29 mouse cellular contexts compared by ENCODE assay signal in the genomic region with DNA sequence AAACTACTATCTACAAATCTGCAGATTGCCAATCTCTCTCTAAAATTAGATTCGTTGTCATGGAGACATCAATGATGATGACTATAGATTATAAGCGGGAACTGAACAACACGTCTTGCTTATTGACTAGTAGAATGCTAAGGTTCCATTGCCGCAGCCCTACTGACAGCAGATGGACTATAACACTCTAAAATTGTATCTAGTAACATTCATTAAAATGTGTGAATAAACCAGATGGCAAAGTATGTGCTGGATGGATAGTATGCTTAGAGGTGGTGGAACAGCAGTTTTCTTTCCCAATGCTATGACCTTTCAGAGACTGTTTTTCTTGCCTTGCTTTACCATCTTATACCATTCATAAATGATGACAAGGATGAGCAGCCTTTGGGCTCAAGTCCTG.
"Had no signal": no experiment of that assay in that cellular context is flagged by ENCODE, and none has a peak within 500 bp of the region (broad histone marks: within the 10 kb centered on the region; RNA-seq: fewer than 3 reads in every experiment).

No protein-coding gene starts in this region.

- H3K4me2 ChIP-seq: heart, embryonic 11.5 days; heart, embryonic 13.5 days; heart, embryonic 15.5 days; hindbrain, embryonic 13.5 days; hindbrain, embryonic 15.5 days; limb, embryonic 12.5 days; liver, embryonic 11.5 days; liver, embryonic 13.5 days; liver, embryonic 15.5 days had no signal

- H3K27me3 ChIP-seq: heart, embryonic 13.5 days; heart, embryonic 15.5 days; hindbrain, embryonic 13.5 days; hindbrain, embryonic 15.5 days; limb, embryonic 12.5 days; liver, embryonic 13.5 days; liver, embryonic 15.5 days had no signal

- H3K4me1 ChIP-seq: heart, embryonic 13.5 days; heart, embryonic 15.5 days; hindbrain, embryonic 13.5 days; hindbrain, embryonic 15.5 days; limb, embryonic 10.5 days; limb, embryonic 12.5 days; liver, embryonic 13.5 days; liver, embryonic 15.5 days had no signal

- H3K9me3 ChIP-seq: heart, embryonic 13.5 days; heart, embryonic 15.5 days; hindbrain, embryonic 13.5 days; hindbrain, embryonic 15.5 days; limb, embryonic 10.5 days; limb, embryonic 12.5 days; liver, embryonic 13.5 days; liver, embryonic 15.5 days had no signal

- ATAC-seq: hindbrain, postnatal 0 days; intestine, embryonic 16.5 days; liver, postnatal 0 days had no signal

- H3K4me3 ChIP-seq: gastrocnemius, adult 2 months; heart, adult 2 months; heart, embryonic 13.5 days; heart, embryonic 15.5 days; hindbrain, embryonic 13.5 days; hindbrain, embryonic 15.5 days; left cerebral cortex, adult 2 months; limb, embryonic 10.5 days; limb, embryonic 12.5 days; liver, embryonic 13.5 days; liver, embryonic 15.5 days had no signal

- H3K9ac ChIP-seq: heart, embryonic 13.5 days; heart, embryonic 15.5 days; hindbrain, embryonic 13.5 days; hindbrain, embryonic 15.5 days; limb, embryonic 12.5 days; liver, embryonic 13.5 days; liver, embryonic 15.5 days; liver, postnatal 0 days had no signal

- H3K27ac ChIP-seq: gastrocnemius, adult 2 months; heart, adult 2 months; heart, embryonic 13.5 days; heart, embryonic 15.5 days; hindbrain, embryonic 13.5 days; hindbrain, embryonic 15.5 days; hindbrain, postnatal 0 days; kidney, postnatal 0 days; left cerebral cortex, adult 2 months; limb, embryonic 10.5 days; limb, embryonic 12.5 days; liver, embryonic 13.5 days; liver, embryonic 15.5 days had no signal

- DNase-seq: gastrocnemius, adult 2 months; gastrocnemius, postnatal 14 days; gastrocnemius, postnatal 36 days; heart, adult 11 months; heart, adult 2 months; heart, postnatal 14 days; heart, postnatal 36 days; kidney, adult 11 months; kidney, adult 2 months; kidney, postnatal 14 days; kidney, postnatal 36 days; layer of hippocampus, postnatal 36 days; liver; liver, embryonic 13.5 days; liver, postnatal 0 days; lung, adult 2 months had no signal

- H3K36me3 ChIP-seq: heart, embryonic 13.5 days; heart, embryonic 15.5 days; hindbrain, embryonic 13.5 days; hindbrain, embryonic 15.5 days; limb, embryonic 10.5 days; limb, embryonic 12.5 days; liver, embryonic 13.5 days; liver, embryonic 15.5 days had no signal
